Mouse (Mus musculus) C2C12 (cell line): Measurements from ENCODE around the gene Elfn2. TPM values are rescaled to one million over a fixed set of nuclear protein-coding genes. Genes with fewer than 3 reads are reported as not detected.

Experiments used
- H3K27me3 ChIP-seq: one replicate; pipeline ENCODE4 v1.6.1; 2011; ENCODE audit not compliant: control insufficient read depth, insufficient read depth, insufficient read length
- H3K36me3 ChIP-seq: one replicate; pipeline ENCODE4 v1.6.1; 2011; ENCODE audit not compliant: control insufficient read depth, insufficient read depth
- H3K4me3 ChIP-seq: one replicate; pipeline ENCODE4 v1.5.1; 2011; ENCODE audit warnings: mild to moderate bottlenecking, control low read depth; ENCODE audit not compliant: poor library complexity, insufficient read depth, severe bottlenecking
- H3K79me2 ChIP-seq: one replicate; pipeline ENCODE4 v1.6.1; 2011; ENCODE audit not compliant: control insufficient read depth, insufficient read depth
- H3K79me3 ChIP-seq: one replicate; pipeline ENCODE4 v1.6.1; 2011; ENCODE audit warnings: low read depth, control low read depth
- H3ac ChIP-seq: one replicate; pipeline ENCODE3; 2011; ENCODE audit warnings: low read depth; ENCODE audit not compliant: control insufficient read depth, insufficient read length
- CEBPB ChIP-seq: IDR thresholded peaks from one replicate; pipeline ENCODE4 v1.6.1; 2011; ENCODE audit warnings: low read depth, mild to moderate bottlenecking, control low read depth, moderate library complexity
- CTCF ChIP-seq: IDR thresholded peaks from one replicate; pipeline ENCODE4 v1.5.1; 2011; ENCODE audit not compliant: control insufficient read depth, insufficient read depth, insufficient read length
- FOSL1 ChIP-seq: IDR thresholded peaks from one replicate; pipeline ENCODE4 v1.8.0; 2011; ENCODE audit warnings: mild to moderate bottlenecking, low read length; ENCODE audit not compliant: poor library complexity, insufficient read depth, severe bottlenecking
- MAX ChIP-seq: IDR thresholded peaks from one replicate; pipeline ENCODE4 v1.6.1; 2011; ENCODE audit warnings: mild to moderate bottlenecking, control low read depth
- MYOD1 ChIP-seq: IDR thresholded peaks from one replicate; pipeline ENCODE4 v1.6.1; 2011; ENCODE audit warnings: low read depth; ENCODE audit not compliant: control insufficient read depth, insufficient read length
- MYOG ChIP-seq: IDR thresholded peaks from one replicate; pipeline ENCODE4 v1.6.1; 2011; ENCODE audit not compliant: control insufficient read depth, insufficient read length; ENCODE audit errors: extremely low read depth
- USF1 ChIP-seq: IDR thresholded peaks from one replicate; pipeline ENCODE4 v1.6.1; 2011; ENCODE audit warnings: low read depth, mild to moderate bottlenecking, control low read depth, moderate library complexity
- polyA plus RNA-seq: library from polyadenylated mRNA; unstranded; fragments of >200 nt; fragmentation: generic; extraction: Trizol; gene quantifications from one replicate; pipeline ENCODE4 v1.2.1, GENCODE M21; 2012; ENCODE audit warnings: missing spikeins

Elfn2 gene
- polyA plus RNA-seq, 1 experiment, result not detected

GRCm38 (mm10) chr15:78719416-78719815, 845 bp upstream of the Elfn2 start:
- H3K4me3 ChIP-seq, result no peak overlapping the region
- no peaks in the 10 kb centered on the region for H3K79me2 ChIP-seq
- H3K27me3 ChIP-seq, result peaks cover 82% of the 10 kb centered on the region

DNA sequence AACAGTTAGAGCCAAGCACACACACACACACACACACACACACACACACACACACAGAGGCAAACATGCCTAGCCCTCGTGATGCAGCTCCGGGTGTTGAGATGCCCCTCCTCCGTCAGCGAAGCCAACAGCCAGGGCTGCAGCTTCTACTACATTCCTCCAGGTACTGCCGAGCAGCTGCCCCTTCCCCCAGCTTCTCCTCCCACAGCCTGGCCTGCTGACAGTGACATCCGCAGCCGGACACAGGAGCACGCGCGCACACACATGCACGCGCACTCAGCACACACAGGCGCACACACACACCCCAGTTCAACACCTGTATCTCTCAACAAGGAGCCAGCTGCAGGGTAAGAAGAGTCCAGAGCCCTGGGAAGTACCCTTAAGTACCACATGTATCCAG, 1.6 kb downstream of the Elfn2 start:
- TF ChIP-seq USF1 (no peak), MAX (no peak), FOSL1 (no peak), CTCF (no peak)

More at GRCm38 (mm10) chr15:78719416-78719815, 845 bp upstream of the Elfn2 start:
- no peak for TF ChIP-seq FOSL1
- no peak for TF ChIP-seq USF1
- no peak for TF ChIP-seq MYOG
- no peak for TF ChIP-seq MYOD1
- no peaks in the 10 kb centered on the region for H3K36me3 ChIP-seq
- no peaks in the 10 kb centered on the region for H3K79me3 ChIP-seq
- H3ac ChIP-seq, result no peak overlapping the region

GRCm38 (mm10) chr15:78715856-78716255, 2.7 kb downstream of the Elfn2 start:
- TF ChIP-seq CTCF (no peak), MYOD1 (no peak), FOSL1 (no peak), USF1 (no peak), MYOG (no peak), CEBPB (no peak), MAX (no peak)

More for the DNA sequence above, 1.6 kb downstream of the Elfn2 start:
- Histone ChIP-seq H3ac (no peak overlapping the region), H3K79me2 (no peaks in the 10 kb centered on the region), H3K79me3 (no peaks in the 10 kb centered on the region), H3K36me3 (no peaks in the 10 kb centered on the region), H3K4me3 (no peak overlapping the region), H3K27me3 (peaks cover 82% of the 10 kb centered on the region)

DNA sequence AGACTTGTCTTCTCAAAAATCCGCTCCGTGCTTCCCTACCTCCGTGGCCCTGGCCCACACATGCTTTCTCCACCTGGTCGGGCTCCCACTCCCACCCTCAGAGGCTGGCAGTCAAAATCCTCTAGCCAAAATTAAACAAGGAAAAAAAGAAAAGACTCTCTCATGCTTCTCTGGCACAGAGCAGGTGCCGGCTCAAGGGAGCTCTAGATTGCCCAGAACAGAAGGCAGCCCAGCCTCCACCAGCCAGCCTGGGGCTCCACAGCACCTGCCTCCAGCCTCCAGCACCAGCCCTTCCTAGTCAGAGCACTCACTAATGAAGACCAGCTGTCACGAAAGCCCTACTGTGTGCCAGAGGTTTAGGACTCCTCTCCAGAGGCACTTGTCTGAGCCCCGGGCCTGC, 4.8 kb downstream of the Elfn2 start:
- no peak overlapping the region for H3ac ChIP-seq
- peaks cover 97% of the 10 kb centered on the region for H3K27me3 ChIP-seq
- no peaks in the 10 kb centered on the region for H3K79me3 ChIP-seq
- no peaks in the 10 kb centered on the region for H3K79me2 ChIP-seq
- no peaks in the 10 kb centered on the region for H3K36me3 ChIP-seq
- TF ChIP-seq CEBPB, result no peak
- no peak overlapping the region for H3K4me3 ChIP-seq

More at GRCm38 (mm10) chr15:78715856-78716255, 2.7 kb downstream of the Elfn2 start:
- no peaks in the 10 kb centered on the region for H3K79me3 ChIP-seq
- no peaks in the 10 kb centered on the region for H3K79me2 ChIP-seq
- H3K4me3 ChIP-seq, result no peak overlapping the region
- H3ac ChIP-seq, result no peak overlapping the region
- peaks cover 91% of the 10 kb centered on the region for H3K27me3 ChIP-seq
- H3K36me3 ChIP-seq, result no peaks in the 10 kb centered on the region

DNA sequence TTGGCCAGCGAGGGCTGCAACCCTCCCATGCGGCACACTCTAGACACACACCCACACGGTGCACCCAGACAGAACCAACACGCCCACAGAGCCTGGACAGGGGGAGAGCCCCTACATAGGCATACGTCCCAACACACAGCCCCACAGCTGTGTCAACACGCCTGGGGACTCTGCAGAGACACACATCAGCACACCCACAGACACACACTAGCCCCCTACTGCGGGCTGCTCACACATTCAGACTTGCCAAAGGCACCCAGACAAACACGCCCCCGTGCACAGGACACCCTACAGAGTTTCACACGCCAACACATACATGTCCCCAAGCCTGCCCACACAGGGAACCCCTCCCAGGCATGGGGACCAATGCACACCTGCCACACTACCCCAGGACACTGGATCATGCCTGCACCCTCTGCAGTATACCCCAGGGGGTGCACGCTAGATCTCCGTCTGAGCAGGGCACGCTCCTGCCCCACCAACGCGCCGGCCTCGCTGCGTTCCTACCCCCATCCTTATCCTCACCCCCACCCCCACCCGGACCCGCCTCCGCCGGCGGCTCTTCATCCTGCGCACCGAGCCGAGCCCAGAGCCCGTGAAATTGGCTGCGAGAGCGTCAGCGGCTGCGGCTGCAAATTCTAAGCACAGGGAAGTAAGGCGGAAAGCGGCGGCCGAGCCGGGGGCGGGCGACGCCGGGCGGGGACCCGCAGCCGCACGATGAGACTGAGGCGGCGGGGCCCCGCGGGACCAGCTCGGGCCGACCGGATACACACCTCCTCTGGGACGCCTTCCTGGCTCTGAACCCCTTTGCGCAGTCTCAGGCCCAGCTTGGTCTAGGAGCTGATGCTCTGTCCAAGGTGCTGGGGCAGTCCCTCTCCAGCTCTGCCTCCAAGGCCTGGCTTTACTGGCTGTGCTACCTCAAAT, 6.0 kb downstream of the Elfn2 start:
- H3K27me3 ChIP-seq, result peaks cover 97% of the 10 kb centered on the region
- no peak overlapping the region for H3ac ChIP-seq
- H3K79me3 ChIP-seq, result no peaks in the 10 kb centered on the region
- H3K79me2 ChIP-seq, result no peaks in the 10 kb centered on the region
- TF ChIP-seq FOSL1, result no peak
- no peak for TF ChIP-seq USF1
- no peak for TF ChIP-seq MYOG
- no peak for TF ChIP-seq MYOD1
- no peak for TF ChIP-seq CEBPB
- TF ChIP-seq CTCF, result no peak
- no peak for TF ChIP-seq MAX
- no peak overlapping the region for H3K4me3 ChIP-seq
- no peaks in the 10 kb centered on the region for H3K36me3 ChIP-seq

GRCm38 (mm10) chr15:78711935-78712334, 6.6 kb downstream of the Elfn2 start:
- Histone ChIP-seq H3ac (no peak overlapping the region), H3K79me3 (no peaks in the 10 kb centered on the region), H3K4me3 (no peak overlapping the region), H3K79me2 (no peaks in the 10 kb centered on the region), H3K27me3 (peaks cover 96% of the 10 kb centered on the region), H3K36me3 (no peaks in the 10 kb centered on the region)
- TF ChIP-seq MAX, result no peak
- TF ChIP-seq FOSL1, result no peak
- no peak for TF ChIP-seq MYOD1
- no peak for TF ChIP-seq CEBPB
- no peak for TF ChIP-seq USF1
- TF ChIP-seq MYOG, result no peak
- no peak for TF ChIP-seq CTCF
